Mouse (Mus musculus): ENCODE measurements at regions not wholly inside any gene's neighbourhood (a gene's known extent, or its start where the extent isn't known, plus 50 kb on each side); places are given as distances from the start of the nearest gene placed in this dataset.

- Histone ChIP-seq H3K9me3 (0 out of 2 replicates have a peak, but pooled peaks cover 3% of the 10 kb centered on the region), H3K27ac (replicated peaks) (no peak overlapping the region), H3K36me3 (no peaks in the 10 kb centered on the region), H3K27me3 (peaks cover 52% of the 10 kb centered on the region), H3K4me2 (replicated peaks) (no peak overlapping the region), H3K4me3 (no peak overlapping the region), H3K9ac (replicated peaks) (no peak overlapping the region), H3K4me1 (peaks cover 21% of the 10 kb centered on the region)
- no peak for ATAC-seq (ENCODE audit: low FRiP score, low read depth)
- WGBS, result 16% methylated on average over 9 of the region's 9 CpGs
Observed at GRCm38 (mm10) chr5:118436035-118436434, 124.4 kb upstream of the Med13l start.

DNA sequence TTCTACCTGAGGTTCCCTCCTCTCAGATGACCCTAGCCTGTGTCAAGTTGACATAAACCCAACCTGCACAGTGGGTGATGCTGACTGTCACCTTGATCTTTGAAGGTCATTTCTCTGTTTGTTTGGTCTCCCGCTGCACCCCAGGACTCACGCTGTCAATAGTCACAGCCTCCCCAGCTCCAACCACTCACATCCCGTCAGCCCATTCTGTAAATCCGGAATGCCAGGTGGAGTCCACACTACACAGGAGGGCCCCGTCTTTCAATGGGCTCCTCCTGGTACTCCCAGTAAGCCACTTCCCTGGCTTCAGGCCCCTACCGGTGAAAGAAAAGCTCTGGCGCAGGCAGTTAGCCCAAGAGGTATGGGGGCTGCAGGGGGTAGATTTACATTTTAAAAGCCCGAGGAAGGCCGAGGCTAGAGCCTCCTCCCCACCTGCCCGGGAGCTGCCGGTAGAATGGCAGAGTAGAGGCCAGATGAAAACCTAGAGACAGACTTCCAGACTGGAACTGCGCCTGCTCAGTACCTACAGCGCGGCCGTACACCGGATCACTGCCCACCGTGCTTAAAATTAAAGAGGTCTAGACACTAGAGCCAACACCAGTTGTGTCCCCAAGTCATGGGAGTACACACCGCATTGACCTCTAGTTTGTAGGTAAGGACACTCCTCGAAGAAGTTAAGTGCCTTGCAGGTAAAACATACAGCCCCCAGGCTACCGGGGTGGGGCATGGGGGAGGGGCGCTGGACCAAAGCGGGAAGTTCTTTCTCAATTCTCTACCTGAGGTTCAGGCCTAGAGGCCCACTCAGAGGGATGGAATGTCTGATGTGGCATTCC lies 123.8 kb upstream of the Med13l start:
- Histone ChIP-seq H3K27me3 (peaks cover 52% of the 10 kb centered on the region), H3K9me3 (no peaks in the 10 kb centered on the region), H3K4me3 (no peak overlapping the region)

DNA sequence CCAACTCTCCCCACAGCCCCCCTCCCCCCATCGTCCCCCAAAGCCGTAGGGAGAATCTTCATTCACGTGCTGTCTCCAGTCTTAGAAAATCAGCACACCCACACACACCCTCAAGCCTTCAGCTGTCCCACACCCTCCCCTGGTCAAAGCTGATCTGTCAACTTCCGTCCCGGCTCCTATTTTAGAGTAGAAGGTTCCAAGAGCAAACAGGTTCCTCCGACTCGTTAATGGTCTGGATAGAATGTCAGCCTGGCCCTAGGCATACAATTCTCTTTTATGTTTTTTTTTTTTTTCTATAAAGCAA lies 123.2 kb upstream of the Med13l start:
- 22% methylated on average over 7 of the region's 7 CpGs for WGBS
- ATAC-seq (ENCODE audit: low FRiP score, low read depth), result no peak
- H3K36me3 ChIP-seq, result no peaks in the 10 kb centered on the region
- peaks cover 21% of the 10 kb centered on the region for H3K4me1 ChIP-seq
- H3K9me3 ChIP-seq, result no peaks in the 10 kb centered on the region
- H3K27ac ChIP-seq (replicated peaks), result no peak overlapping the region
- no peak overlapping the region for H3K9ac ChIP-seq (replicated peaks)
- H3K4me3 ChIP-seq, result no peak overlapping the region
- peaks cover 52% of the 10 kb centered on the region for H3K27me3 ChIP-seq
- H3K4me2 ChIP-seq (replicated peaks), result no peak overlapping the region

More for the DNA sequence above, 123.8 kb upstream of the Med13l start:
- Histone ChIP-seq H3K36me3 (no peaks in the 10 kb centered on the region), H3K27ac (replicated peaks) (no peak overlapping the region), H3K4me2 (replicated peaks) (peak overlapping the region; percentile 18), H3K9ac (replicated peaks) (no peak overlapping the region), H3K4me1 (peaks cover 21% of the 10 kb centered on the region)
- 7% methylated on average over 22 of the region's 22 CpGs for WGBS
- no peak for ATAC-seq (ENCODE audit: low FRiP score, low read depth)

- H3K4me1 ChIP-seq, result peaks cover 21% of the 10 kb centered on the region
- no peaks in the 10 kb centered on the region for H3K9me3 ChIP-seq
- H3K4me3 ChIP-seq, result no peak overlapping the region
- H3K27ac ChIP-seq (replicated peaks), result no peak overlapping the region
- H3K36me3 ChIP-seq, result no peaks in the 10 kb centered on the region
- H3K4me2 ChIP-seq (replicated peaks), result no peak overlapping the region
- peaks cover 49% of the 10 kb centered on the region for H3K27me3 ChIP-seq
- 30% methylated on average over 6 of the region's 6 CpGs for WGBS
- no peak for ATAC-seq (ENCODE audit: low FRiP score, low read depth)
- H3K9ac ChIP-seq (replicated peaks), result no peak overlapping the region
Observed at GRCm38 (mm10) chr5:118438016-118438415, 122.5 kb upstream of the Med13l start.

DNA sequence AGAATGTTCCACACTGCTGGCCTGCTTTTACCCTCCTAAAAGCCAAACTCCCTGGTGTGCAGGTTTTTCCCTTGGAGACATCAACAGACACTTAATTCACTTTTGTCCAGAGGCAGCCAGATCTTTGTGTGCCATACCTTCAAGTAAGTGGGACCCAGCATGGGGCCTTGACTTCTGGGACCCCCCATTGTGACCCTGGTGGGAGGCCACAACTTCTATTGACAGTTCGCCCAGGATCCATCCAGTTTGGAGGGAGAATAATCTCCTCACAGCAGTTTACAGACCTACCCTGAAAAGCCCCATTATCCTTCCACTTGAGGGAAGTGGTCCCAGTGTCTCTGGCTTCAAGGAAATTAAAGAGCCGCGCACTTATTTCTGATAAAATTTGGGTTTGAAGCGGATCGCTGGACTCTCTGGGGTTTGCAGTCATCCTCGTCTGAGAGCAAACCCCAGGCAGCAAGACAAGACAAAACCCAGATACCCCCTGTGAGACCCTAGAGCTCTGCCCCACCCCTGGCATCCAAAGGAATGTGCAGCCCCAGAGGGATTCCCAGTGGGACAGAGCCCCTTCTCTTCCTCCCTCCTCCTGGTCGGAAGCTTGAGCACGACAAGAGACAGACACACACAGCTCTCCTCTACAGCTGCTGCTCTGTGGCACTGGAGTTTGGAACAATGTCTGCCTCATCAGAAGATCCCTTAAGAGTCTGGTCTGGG lies 115.8 kb upstream of the Med13l start:
- Histone ChIP-seq H3K9me3 (no peaks in the 10 kb centered on the region), H3K9ac (replicated peaks) (no peak overlapping the region), H3K4me3 (no peak overlapping the region), H3K4me2 (replicated peaks) (no peak overlapping the region), H3K27ac (replicated peaks) (no peak overlapping the region), H3K27me3 (peaks cover 21% of the 10 kb centered on the region), H3K36me3 (no peaks in the 10 kb centered on the region), H3K4me1 (peaks cover 11% of the 10 kb centered on the region)
- WGBS, result 5% methylated on average over 8 of the region's 8 CpGs
- ATAC-seq (ENCODE audit: low FRiP score, low read depth), result no peak

DNA sequence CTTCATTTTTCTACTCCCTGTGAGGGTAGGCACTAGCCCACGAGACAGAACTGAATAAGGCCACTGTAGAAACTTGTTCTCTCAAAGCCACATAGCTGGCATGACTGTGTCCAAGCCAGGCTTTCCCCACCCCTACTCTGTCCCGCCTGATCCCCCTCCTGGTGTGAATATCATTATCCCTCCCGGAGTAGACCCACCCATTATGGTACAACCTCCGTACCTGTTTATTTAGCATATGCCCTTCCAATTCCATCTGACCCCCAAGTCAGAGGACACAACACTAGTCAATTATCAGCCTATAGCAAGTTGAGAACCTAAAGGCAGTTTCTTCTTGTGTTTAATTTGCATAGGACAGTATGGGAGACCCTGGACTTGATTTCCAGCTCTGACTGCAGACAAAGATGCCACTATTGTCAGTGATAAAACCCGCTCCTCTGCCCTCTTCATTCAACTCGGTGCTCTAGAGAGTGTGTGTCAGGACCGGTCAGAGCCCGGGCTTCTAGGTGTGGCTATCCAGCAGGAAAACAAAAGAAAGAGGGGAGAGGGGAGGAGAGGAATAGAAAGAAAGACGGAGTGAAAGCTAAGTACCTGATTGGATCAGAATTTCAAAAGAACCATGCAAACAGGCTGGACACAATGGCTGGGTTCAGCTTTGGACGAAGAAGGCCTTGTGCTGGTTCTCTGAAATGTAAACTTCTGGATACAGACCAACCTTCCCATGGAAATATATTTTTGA lies 115.1 kb upstream of the Med13l start:
- H3K4me1 ChIP-seq, result peaks cover 11% of the 10 kb centered on the region
- no peaks in the 10 kb centered on the region for H3K9me3 ChIP-seq
- peaks cover 21% of the 10 kb centered on the region for H3K27me3 ChIP-seq
- ATAC-seq (ENCODE audit: low FRiP score, low read depth), result no peak
- H3K27ac ChIP-seq (replicated peaks), result no peak overlapping the region
- H3K9ac ChIP-seq (replicated peaks), result no peak overlapping the region
- 12% methylated on average over 10 of the region's 10 CpGs for WGBS
- no peak overlapping the region for H3K4me3 ChIP-seq
- no peaks in the 10 kb centered on the region for H3K36me3 ChIP-seq
- no peak overlapping the region for H3K4me2 ChIP-seq (replicated peaks)

GRCm38 (mm10) chr5:118445988-118446280 lies 114.5 kb upstream of the Med13l start:
- ATAC-seq (ENCODE audit: low FRiP score, low read depth), result no peak
- Histone ChIP-seq H3K4me1 (peaks cover 11% of the 10 kb centered on the region), H3K4me3 (no peak overlapping the region), H3K36me3 (no peaks in the 10 kb centered on the region), H3K27ac (replicated peaks) (no peak overlapping the region), H3K4me2 (replicated peaks) (no peak overlapping the region), H3K9ac (replicated peaks) (no peak overlapping the region), H3K27me3 (peaks cover 21% of the 10 kb centered on the region), H3K9me3 (no peaks in the 10 kb centered on the region)
- WGBS, result 73% methylated on average over 1 of the region's 1 CpGs

DNA sequence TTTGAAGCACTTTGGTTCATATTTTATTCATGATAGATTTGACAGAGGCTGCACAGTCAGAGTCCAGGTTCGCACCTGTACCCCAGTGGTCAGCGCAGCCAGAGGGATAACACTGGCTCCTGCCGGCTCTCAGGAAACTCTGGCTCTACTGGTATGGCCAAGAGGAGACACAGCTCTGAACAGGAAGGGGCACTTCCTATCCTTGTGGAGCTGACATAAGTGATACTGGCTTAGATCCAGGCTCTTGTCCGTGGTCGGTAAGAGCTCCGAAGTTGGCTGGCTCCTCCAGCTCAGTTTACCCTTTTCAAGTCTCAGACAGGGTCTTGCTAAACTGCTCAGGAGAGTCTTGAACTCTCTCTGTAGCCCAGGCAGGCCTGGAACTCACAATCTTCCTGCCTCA lies 113.6 kb upstream of the Med13l start:
- Histone ChIP-seq H3K27ac (replicated peaks) (no peak overlapping the region), H3K27me3 (peaks cover 21% of the 10 kb centered on the region), H3K9ac (replicated peaks) (no peak overlapping the region), H3K36me3 (no peaks in the 10 kb centered on the region), H3K4me2 (replicated peaks) (no peak overlapping the region), H3K4me1 (peaks cover 11% of the 10 kb centered on the region), H3K9me3 (no peaks in the 10 kb centered on the region), H3K4me3 (no peak overlapping the region)
- ATAC-seq (ENCODE audit: low FRiP score, low read depth), result no peak
- WGBS, result 85% methylated on average over 6 of the region's 6 CpGs

DNA sequence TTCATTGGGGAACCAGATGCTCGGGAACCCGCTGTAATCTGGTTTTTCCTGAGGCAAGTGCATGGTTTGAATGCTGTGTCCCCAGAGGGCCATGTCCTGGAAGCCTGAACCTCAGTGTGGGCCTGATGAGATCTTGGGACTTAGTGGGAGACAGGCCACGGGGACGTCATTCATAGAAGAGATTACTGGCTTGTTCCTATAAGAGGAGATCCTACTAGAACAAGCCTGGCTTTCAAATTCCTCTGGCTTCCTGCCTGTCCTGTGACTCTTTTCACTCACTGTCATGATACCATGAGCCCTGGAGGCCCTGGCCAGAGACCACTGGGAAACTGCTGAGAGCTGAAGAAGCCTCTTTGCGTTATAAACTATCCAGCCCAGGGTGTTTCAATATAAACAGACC lies 113.1 kb upstream of the Med13l start:
- peaks cover 11% of the 10 kb centered on the region for H3K4me1 ChIP-seq

DNA sequence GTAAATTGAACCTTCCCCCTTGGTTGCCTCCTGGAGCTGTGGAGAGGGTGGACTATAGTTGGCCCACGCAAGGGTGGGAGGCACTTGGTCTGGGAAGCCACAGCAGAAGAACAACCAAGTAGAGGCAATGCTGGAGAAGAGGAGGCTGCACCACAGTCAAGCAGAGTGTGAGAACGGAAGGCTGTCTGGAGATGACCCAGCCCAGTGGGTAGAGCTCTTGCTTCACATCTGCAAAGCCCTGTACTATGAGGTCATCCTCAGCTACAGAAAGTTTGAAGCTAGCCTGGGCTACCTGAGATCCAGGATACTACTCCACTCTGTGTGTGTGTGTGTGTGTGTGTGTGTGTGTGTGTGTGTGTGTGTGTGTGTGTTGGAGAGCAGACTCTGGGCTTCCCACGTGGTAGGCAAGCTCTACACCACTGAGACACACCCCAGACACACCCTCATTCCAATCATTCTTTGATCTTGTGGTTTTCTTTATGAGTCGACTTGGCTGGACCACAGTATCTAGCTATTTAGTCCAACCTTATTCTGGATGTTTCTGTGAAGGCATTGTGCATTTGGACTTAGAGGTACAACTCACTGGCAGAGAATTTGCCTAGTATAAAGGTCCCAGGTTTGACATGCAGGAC lies 111.5 kb upstream of the Med13l start:
- H3K9me3 ChIP-seq, result no peaks in the 10 kb centered on the region
- no peak overlapping the region for H3K9ac ChIP-seq (replicated peaks)
- H3K4me1 ChIP-seq, result peaks cover 11% of the 10 kb centered on the region
- no peak overlapping the region for H3K27ac ChIP-seq (replicated peaks)
- H3K27me3 ChIP-seq, result peaks cover 21% of the 10 kb centered on the region
- H3K36me3 ChIP-seq, result no peaks in the 10 kb centered on the region
- no peak for ATAC-seq (ENCODE audit: low FRiP score, low read depth)
- WGBS, result 78% methylated on average over 3 of the region's 4 CpGs
- no peak overlapping the region for H3K4me3 ChIP-seq
- no peak overlapping the region for H3K4me2 ChIP-seq (replicated peaks)

More for the DNA sequence above, 113.1 kb upstream of the Med13l start:
- Histone ChIP-seq H3K9ac (replicated peaks) (no peak overlapping the region), H3K27ac (replicated peaks) (no peak overlapping the region), H3K4me2 (replicated peaks) (no peak overlapping the region), H3K27me3 (peaks cover 21% of the 10 kb centered on the region), H3K9me3 (no peaks in the 10 kb centered on the region), H3K4me3 (no peak overlapping the region), H3K36me3 (no peaks in the 10 kb centered on the region)
- no peak for ATAC-seq (ENCODE audit: low FRiP score, low read depth)
- 72% methylated on average over 5 of the region's 5 CpGs for WGBS

DNA sequence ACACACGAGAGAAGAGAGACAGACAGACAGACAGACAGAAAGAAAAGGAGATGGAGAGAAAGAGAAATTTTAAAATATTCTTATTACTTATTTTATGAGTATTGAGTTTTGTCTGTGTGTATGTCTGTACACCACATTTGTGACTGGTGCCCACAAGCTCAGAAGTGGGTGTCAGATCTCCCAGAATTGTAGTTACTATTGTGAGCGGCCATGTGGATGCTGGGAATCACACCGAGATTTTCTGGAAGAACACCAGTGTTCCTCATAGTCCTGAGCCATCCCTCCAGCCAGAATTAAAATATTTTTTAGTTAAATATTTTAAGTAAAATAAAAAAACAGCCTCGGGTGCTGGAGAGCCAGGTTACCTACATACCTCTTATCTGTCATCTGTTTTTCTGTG lies 110.6 kb upstream of the Med13l start:
- H3K4me2 ChIP-seq (replicated peaks), result no peak overlapping the region
- no peak overlapping the region for H3K27ac ChIP-seq (replicated peaks)
- no peak overlapping the region for H3K9ac ChIP-seq (replicated peaks)
- H3K36me3 ChIP-seq, result no peaks in the 10 kb centered on the region
- H3K4me3 ChIP-seq, result no peak overlapping the region
- H3K9me3 ChIP-seq, result no peaks in the 10 kb centered on the region
- H3K27me3 ChIP-seq, result peaks cover 15% of the 10 kb centered on the region
- peaks cover 7% of the 10 kb centered on the region for H3K4me1 ChIP-seq
- 80% methylated on average over 4 of the region's 4 CpGs for WGBS
- no peak for ATAC-seq (ENCODE audit: low FRiP score, low read depth)

DNA sequence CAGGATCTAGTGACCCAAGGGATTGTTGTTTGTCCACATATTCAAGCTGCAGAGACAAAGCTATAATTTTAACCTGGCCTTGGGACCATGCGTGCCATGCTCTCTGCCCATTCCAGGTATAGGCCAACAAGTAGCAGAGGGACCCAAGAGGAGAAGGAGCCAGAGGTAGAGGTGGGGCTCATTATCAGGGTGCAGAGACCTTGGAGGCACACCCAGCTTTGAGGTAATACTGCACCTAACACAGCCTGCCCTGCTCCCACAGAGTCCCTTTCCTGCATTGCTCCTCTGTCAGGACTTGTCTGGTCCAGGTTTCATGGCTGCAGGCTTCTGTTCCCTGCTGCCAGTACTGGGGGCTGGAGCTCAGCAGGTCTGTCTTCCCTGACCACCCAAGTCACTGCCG lies 108.4 kb upstream of the Med13l start:
- H3K4me2 ChIP-seq (replicated peaks), result no peak overlapping the region
- no peak overlapping the region for H3K4me3 ChIP-seq
- WGBS, result 80% methylated on average over 2 of the region's 2 CpGs
- H3K27ac ChIP-seq (replicated peaks), result no peak overlapping the region
- H3K4me1 ChIP-seq, result no peaks in the 10 kb centered on the region
- H3K27me3 ChIP-seq, result 0 out of 2 replicates have a peak, but pooled peaks cover 3% of the 10 kb centered on the region
- H3K9ac ChIP-seq (replicated peaks), result no peak overlapping the region
- no peaks in the 10 kb centered on the region for H3K9me3 ChIP-seq
- ATAC-seq (ENCODE audit: low FRiP score, low read depth), result no peak
- H3K36me3 ChIP-seq, result no peaks in the 10 kb centered on the region
